Mouse (Mus musculus): ENCODE data around the gene Scml4.

DNA sequence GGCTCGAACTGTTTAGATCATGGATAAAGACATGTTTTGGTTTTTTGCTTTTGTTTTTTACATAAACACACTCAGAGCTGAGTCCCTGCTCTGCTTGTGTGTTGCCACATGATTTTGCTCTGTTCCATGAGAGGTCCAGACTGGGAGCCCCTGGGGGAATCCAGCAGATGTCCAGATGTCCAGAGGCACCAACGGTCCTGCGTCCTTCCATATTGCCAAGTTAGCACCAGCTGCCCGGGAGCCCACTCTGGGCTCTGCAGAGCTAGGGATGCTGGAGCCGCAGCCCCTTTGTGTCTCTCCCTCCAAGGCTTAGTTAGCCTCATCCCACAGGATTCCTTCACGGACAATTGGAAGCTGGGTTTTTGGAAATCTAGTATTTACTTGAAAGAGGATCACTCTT lies 101.6 kb downstream of the Scml4 start:
- TF ChIP-seq HCFC1 (IDR thresholded peaks at IDR 0.05; ENCODE audit: borderline replicate concordance, insufficient read depth, low read length): no peak
- TF ChIP-seq CHD2 (IDR thresholded peaks at IDR 0.05; ENCODE audit: low read depth, low read length): no peak
